Mouse (Mus musculus) liver (tissue): ENCODE measurements around the gene Gm14326.
A peak's percentile ranks its signal among the peaks of the same experiment; 100 is the strongest.
"Not testable (repeated sequence)": the region's sequence is repeated elsewhere in the genome, so short reads cannot be mapped to it uniquely, and the experiment has no call there.

ENCODE experiments used
- DNase-seq: peaks from one replicate; pipeline ENCODE4 v3.0.0-alpha.2; 2020; ENCODE audit warnings: mixed read lengths

The Gm14326 gene

DNA sequence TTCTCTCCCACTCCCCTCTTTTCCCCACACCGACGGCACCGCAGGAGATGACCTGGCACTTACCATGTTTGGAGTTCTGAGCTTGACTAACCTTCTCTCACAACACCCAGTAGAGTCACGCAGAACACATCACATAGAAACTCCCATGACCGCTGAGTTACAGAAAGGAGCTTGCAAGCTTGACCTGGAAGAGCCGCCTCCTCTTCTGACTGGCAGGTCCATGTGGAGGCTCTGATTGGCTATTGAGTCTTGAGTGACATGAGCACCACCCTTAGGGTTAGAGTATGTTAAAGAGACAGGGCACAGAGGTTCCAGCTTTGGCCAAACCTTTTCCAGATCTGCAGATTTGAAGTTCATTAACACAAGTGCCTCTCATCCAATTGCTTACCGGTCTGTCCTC lies at the start of gene Gm14326:
Gene Gm14326 (minus strand): TSS at position 153 of the 400 bp plus-strand sequence.
- peak; percentile 7 for DNase-seq

DNA sequence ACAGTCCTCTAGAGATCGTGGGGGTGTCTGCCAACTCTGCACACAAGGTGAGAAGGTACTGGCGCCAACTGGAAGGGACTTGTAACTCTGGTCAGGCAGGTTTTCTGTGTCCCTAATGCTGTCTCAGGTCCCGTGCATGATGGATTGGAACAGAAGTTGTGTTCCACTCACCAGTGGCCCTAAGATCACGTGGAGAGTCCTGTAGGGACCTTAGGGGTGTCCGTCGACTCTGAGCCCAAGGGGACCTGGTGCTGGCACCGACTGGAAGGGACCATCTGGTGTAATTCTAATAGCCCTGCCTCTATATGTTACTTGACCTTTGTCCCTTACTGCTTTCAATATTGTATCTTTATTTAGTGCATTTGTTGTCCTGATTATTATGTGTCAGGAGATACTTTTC lies 17.7 kb upstream of the Gm14326 start:
- DNase-seq, result not testable (repeated sequence)

DNA sequence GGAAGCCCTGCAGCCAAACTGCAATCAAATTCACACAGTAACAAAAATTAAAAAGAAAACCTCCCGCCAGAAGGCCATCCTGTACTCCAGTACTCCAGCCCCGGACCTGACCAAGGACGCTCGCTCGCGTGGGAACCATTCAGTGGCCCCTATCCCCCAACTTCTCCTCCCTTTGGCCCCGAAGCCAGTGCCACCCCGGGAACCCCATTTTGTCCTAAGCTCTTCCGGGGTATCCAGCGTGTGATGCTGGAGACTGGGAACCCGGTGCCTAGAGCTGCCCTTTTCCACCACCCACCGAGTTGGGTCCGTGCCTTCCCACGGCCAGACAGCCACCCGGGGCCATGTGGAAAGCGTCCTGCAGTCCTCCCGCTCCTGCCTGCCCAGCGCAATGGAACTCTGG lies 363 bp downstream of the Gm14326 start:
- peak; percentile 1 for DNase-seq

DNA sequence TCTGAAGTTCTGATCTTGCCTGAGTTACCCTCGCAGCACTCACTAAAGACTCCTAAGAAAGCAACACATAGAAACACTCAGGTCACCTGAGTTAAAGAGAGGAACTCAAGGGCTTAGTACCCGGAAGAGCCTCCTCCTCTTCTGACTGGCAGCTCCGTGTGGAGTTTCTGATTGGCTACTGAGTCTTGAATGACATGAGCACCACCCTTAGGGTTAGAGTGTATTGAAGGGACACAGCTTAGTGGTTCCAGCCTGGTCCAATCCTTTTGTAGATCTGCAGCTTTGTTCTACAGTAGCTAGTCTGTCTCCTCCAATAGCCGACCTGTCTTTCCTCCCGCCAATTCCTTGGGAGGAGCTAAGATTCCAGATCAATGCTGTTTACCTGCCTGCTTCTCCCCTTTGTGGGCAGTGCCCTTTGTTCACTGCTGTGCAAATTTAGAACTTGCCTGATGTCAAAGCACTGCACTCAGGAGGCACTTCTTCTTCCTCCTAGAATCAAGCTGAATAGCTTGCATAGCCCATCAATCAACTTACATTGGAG lies 31.5 kb downstream of the Gm14326 start, which contains the start of gene Zfp972:
Gene Zfp972 (minus strand): TSS at position 51 of the 541 bp plus-strand sequence.
- DNase-seq, result not testable (repeated sequence)

DNA sequence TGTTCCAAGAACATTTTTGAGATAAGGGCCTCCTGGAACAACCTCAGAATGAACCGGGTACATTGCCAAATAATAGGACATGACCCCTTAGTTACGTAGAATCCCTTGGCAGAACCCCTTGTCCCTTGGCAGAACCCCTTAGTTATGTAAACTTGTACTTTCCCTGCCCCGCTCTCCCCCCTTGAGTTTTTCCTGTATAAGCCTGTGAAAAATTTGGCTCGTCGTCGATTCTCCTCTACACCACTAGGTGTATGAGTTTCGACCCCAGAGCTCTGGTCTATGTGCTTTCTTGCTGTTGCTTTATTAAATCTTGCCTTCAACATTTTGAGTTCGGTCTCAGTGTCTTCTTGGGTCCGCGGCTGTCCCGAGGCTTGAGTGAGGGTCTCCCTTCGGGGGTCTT lies 53.8 kb downstream of the Gm14326 start:
- DNase-seq, result not testable (repeated sequence)

DNA sequence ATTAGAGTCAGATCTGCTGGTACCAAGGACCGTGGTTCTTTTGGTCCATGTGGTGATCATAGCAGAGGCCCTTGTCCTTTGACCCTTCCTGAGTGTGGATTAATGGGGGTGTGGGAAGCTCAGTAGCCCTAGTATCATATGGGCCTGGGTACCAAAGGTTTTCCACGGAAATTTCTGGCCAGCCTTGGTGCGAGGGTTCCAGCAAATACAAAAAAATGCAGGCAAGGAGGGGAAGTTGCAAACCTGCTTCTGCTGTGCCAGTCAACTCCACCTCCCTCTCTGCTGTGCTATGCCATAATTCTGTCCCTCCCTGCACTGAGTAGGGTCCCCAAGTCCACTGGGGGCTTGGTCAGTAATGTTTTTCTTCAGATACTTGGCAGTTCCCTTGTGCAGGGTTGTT lies 58.9 kb downstream of the Gm14326 start:
- not testable (repeated sequence) for DNase-seq

DNA sequence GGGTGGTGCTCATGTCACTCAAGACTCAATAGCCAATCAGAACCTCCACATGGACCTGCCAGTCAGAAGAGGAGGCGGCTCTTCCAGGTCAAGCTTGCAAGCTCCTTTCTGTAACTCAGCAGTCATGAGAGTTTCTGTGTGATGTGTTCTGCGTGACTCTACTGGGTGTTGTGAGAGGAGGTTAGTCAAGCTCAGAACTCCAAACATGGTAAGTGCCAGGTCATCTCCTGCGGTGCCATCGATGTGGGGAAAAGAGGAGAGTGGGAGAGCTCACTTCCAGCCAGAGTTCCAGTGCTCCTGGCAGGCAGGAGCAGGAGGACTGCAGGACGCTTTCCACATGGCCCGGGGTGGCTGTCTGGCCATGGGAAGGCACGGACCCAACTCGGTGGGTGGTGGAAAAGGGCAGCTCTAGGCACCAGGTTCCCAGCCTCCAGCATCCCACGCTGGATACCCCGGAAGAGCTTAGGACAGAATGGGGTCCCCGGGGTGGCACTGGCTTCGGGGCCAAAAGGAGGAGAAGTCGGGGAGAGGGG lies 60.0 kb downstream of the Gm14326 start, which contains the start of gene Gm14327:
Gene Gm14327 (plus strand): TSS at position 51 of the 533 bp plus-strand sequence.
- DNase-seq, result not testable (repeated sequence)

DNA sequence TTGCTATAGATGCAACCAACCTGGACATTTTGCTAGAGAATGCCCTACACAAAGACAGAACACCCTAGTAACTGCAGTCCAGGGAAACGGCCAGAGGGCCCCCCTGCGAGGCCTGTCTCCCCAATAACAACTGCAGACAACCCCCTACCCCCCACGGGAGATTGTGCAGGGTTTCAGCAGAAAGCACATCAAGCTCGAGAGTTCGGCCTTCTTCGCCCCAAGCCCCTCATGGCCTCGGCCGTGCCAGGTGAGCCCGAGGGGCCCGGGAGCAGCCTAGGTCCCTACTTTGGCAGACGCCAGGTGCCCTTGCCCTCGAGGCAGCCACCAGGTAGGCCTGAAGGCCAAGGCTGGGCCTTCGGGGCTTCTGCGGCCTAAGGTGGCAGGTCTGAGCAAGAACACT lies 69.4 kb downstream of the Gm14326 start:
- DNase-seq, result peak; percentile 1
